Mouse (Mus musculus): ENCODE measurements around the gene Ppp4r2.

Ppp4r2 gene

DNA sequence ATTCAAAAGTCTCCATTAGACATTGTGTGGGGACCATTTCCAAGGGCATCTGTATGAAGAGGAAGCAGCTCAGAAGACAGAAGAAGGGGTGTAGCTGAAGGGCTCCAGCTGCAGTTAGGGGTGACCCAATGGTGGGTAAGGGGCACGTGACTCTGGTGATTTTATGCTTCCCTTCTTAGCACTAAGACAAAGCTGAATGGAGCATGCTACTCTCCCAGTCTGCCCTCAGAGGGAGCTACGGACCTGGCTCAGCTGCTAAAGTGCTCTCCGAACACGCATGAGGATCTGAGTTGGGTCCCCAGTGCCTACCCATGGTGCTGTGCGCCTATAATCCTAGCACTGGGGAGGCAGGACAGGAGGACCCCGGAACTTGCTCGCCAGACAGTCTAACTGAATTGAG lies 52.0 kb downstream of the Ppp4r2 start:
- no peak for DNase-seq

DNA sequence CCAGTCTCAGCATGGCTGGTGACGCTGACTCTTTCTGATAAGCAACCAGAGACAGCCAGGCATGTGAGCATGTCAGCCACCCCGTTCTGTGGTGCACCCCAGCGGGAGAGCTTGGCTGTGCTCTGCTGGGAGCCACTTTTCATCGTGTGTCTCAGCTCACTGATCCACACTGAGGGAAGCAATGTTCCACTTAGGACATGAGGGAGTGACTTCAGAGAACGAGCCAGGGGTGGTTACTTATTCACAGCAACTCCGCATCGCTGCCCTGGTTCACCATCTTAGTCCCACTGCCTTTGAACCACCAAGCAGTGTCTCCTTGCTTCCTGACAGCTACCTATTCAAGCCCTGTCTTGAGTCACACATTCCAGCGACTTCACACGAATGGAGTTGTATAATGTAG lies 53.6 kb downstream of the Ppp4r2 start:
- DNase-seq = no peak

DNA sequence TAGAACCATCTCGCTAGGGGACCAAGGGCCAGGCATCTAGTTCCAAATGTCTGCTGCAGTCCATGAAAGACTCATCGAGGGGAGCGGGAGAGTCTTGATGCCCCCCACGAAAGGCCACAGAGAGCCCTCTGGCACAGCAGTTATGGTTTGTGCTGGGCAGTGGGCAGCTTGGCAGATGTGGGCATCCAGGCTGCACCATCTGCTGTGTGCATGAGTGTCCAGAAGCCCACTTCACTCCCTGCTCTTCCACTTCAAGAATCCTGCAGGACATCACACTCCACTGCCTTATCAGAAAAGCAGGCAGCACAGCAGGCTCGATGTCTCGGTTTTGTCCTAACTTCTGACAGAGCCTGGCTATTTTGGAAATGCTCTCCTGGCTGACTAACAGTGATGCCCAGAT lies 55.9 kb downstream of the Ppp4r2 start:
- DNase-seq = no peak

DNA sequence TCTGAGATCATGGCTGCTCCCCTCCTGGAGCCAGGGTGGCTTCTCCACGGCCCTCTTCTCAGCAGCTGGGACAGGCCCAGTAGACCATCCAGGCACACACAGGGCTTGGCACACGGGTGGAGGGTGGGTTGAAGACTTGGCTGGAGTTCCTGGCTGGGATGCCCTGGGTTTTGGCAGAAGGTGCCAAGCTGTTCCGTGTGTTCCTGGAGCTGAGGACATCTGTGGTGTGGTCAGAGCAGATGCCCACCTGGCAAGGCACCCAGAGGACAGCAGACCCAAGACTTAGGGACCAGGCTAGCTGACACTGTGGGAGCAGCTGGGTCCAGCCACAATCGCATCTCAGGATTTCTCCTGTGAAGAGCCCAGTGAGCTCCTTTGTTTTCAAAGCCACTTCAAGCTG lies 59.1 kb downstream of the Ppp4r2 start:
- no peak for DNase-seq

DNA sequence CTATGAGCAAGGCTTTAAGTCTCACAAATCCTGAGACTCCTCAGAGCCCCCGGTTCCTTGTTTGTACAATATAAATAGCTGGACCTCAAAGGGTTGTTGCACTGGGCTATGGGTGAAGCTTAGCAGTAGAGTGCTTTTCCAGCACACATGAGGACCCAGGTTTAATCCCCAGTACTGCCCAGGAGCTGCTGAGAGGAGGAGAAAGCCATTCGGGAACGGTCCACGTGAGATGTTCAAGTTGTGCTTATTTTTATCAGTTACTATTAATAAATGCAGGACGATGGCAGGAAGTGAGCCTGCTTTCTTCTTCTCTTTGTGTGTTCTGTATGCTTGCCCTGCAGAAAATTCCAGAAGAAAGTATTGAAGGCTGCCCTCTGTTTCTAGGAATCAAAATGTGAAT lies 59.7 kb downstream of the Ppp4r2 start:
- no peak for DNase-seq

DNA sequence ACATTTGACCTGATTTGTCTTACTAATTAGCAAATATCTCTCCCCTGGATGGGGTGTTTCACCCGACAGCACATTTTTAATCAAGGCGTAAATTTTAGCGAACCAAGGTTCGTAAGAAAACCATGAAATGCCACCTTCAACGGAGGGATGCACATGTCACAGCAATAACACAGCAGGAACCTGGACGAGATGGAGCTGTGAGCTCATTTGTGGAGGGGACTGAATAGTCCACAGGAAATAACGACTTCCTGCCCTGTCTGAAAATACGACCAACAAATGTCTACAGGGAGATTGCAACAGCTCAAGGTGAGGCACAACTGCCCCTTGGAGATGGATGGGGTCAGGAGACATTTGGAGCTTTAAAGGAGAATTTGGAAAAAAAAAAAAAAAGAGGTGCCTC lies 61.8 kb downstream of the Ppp4r2 start:
- no peak for DNase-seq

DNA sequence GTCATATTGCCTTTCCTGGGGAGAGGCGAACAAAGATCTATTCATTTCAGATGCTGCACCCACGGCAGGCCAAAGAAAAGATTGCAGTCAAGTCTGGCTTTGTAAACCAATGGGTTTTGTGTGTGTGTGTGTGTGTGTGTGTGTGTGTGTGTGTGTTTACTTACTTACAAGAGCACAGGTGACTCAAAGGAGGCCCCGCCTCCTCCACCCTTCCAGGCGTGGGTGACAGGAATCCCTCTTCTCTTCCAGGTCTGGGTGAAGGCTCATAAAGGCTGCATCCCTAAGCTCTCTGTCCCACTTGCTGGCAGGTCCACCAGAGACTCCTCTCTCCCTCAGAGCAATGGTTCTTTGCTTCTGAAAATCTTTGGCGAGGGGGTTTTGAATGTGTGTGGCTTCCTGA lies 63.5 kb downstream of the Ppp4r2 start:
- no peak for DNase-seq

DNA sequence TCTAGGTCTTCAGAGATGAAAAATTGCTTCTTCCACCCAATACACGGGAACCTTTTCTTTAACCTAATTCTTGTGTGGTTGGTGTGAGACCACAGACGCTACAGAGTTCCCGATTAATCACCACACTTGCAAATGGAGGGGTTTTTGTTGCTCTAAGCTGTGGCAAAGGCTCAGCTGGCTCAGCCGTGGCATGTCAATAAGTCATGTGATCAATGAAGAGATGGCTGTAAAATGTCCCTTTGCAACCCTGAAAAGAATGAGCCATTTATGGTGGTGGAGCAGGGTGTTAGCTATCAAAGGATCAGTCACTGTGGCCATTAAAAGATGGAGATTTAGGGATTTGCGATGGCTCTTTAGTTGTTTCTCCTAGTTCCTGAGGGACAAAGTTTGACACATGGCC lies 71.0 kb downstream of the Ppp4r2 start:
- DNase-seq = no peak

DNA sequence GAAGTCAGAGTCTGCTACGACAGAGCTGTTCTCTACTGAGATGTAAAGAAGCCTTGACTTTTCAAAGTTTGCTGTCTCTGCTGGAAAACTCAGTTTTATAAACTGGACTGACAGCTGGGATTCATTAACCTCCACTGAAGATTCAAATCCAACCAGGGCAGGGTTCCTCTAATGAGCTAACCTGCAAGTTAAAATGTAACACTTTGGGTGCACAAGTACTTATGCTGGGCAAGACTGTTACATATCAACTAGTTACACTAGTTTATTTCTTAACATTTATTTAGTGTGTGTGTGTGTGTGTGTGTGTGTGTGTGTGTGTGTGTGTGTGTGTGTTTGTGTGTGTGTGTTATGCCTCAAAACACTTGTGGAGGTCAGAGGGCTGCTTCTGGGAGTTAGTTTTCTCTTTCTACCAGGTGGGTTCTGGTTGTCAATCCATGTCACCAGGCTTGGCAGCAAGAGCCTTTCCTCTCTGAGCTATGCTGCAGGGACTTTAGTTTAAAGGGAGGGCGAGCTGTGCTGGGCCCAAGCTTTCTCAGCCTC lies 76.8 kb downstream of the Ppp4r2 start:
- no peak for DNase-seq

Measured in B cell, adult 2 months (primary cell).